Mouse (Mus musculus): ENCODE data around the gene Aldh3b2. TPM values are rescaled to one million over a fixed set of nuclear protein-coding genes. Genes with fewer than 3 reads are reported as not detected.
A peak's percentile ranks its signal among the peaks of the same experiment; 100 is the strongest.

The Aldh3b2 gene
- polyA plus RNA-seq, 1 experiment from 2014 or later, result 1.0 TPM

GRCm38 (mm10) chr19:3942986-3943735 lies 29.0 kb upstream of the Aldh3b2 start:
- no peak overlapping the region for H3K4me2 ChIP-seq (ENCODE audit: low read depth, low read length, severe bottlenecking)
- H3K9ac ChIP-seq (ENCODE audit: low read length), result no peak overlapping the region
- H3K27ac ChIP-seq (ENCODE audit: low read depth, low read length), result no peak overlapping the region
- WGBS, result 24% methylated on average over 27 of the region's 27 CpGs
- ATAC-seq (replicated peaks; ENCODE audit: low FRiP score), result no peak
- no peaks in the 10 kb centered on the region for H3K4me1 ChIP-seq (replicated peaks; ENCODE audit: control insufficient read depth, insufficient read depth, low read length)
- DNase-seq (ENCODE audit: low spot score), result no peak
- no peaks in the 10 kb centered on the region for H3K36me3 ChIP-seq (ENCODE audit: control insufficient read depth, insufficient read depth, low read length)
- H3K4me3 ChIP-seq (ENCODE audit: low read depth, low read length), result no peak overlapping the region
- H3K9me3 ChIP-seq (ENCODE audit: control insufficient read depth, low read length), result no peaks in the 10 kb centered on the region
- no peaks in the 10 kb centered on the region for H3K27me3 ChIP-seq (ENCODE audit: control insufficient read depth, insufficient read depth, low read length)

GRCm38 (mm10) chr19:3945872-3946564 lies 26.1 kb upstream of the Aldh3b2 start:
- DNase-seq (ENCODE audit: low spot score) (no peak), ATAC-seq (replicated peaks; ENCODE audit: low FRiP score) (no peak)
- no peak overlapping the region for H3K27ac ChIP-seq (ENCODE audit: low read depth, low read length)
- H3K9ac ChIP-seq (ENCODE audit: low read length), result no peak overlapping the region
- no peaks in the 10 kb centered on the region for H3K27me3 ChIP-seq (ENCODE audit: control insufficient read depth, insufficient read depth, low read length)
- H3K36me3 ChIP-seq (ENCODE audit: control insufficient read depth, insufficient read depth, low read length), result no peaks in the 10 kb centered on the region
- no peak overlapping the region for H3K4me2 ChIP-seq (ENCODE audit: low read depth, low read length, severe bottlenecking)
- no peaks in the 10 kb centered on the region for H3K9me3 ChIP-seq (ENCODE audit: control insufficient read depth, low read length)
- no peaks in the 10 kb centered on the region for H3K4me1 ChIP-seq (replicated peaks; ENCODE audit: control insufficient read depth, insufficient read depth, low read length)
- 41% methylated on average over 10 of the region's 10 CpGs for WGBS
- H3K4me3 ChIP-seq (ENCODE audit: low read depth, low read length), result no peak overlapping the region

GRCm38 (mm10) chr19:3946715-3947114 lies 25.4 kb upstream of the Aldh3b2 start:
- Histone ChIP-seq H3K27me3 (ENCODE audit: control insufficient read depth, insufficient read depth, low read length) (no peaks in the 10 kb centered on the region), H3K36me3 (ENCODE audit: control insufficient read depth, insufficient read depth, low read length) (no peaks in the 10 kb centered on the region), H3K27ac (ENCODE audit: low read depth, low read length) (no peak overlapping the region), H3K9ac (ENCODE audit: low read length) (no peak overlapping the region), H3K4me3 (ENCODE audit: low read depth, low read length) (no peak overlapping the region), H3K4me1 (replicated peaks; ENCODE audit: control insufficient read depth, insufficient read depth, low read length) (no peaks in the 10 kb centered on the region), H3K4me2 (ENCODE audit: low read depth, low read length, severe bottlenecking) (no peak overlapping the region), H3K9me3 (ENCODE audit: control insufficient read depth, low read length) (no peaks in the 10 kb centered on the region)
- 0 out of 2 replicates have a peak, but pooled peaks have one; percentile 27 for ATAC-seq (replicated peaks; ENCODE audit: low FRiP score)
- peak; percentile 79 for DNase-seq (ENCODE audit: low spot score)
- WGBS, result 19% methylated on average over 2 of the region's 2 CpGs

- no peak for ATAC-seq (replicated peaks; ENCODE audit: low FRiP score)
These were observed 24.3 kb upstream of the Aldh3b2 start for GRCm38 (mm10) chr19:3947813-3948212.

GRCm38 (mm10) chr19:3948546-3948945 lies 23.6 kb upstream of the Aldh3b2 start:
- DNase-seq (ENCODE audit: low spot score) (no peak), ATAC-seq (replicated peaks; ENCODE audit: low FRiP score) (no peak)
- Histone ChIP-seq H3K9ac (ENCODE audit: low read length) (no peak overlapping the region), H3K4me1 (replicated peaks; ENCODE audit: control insufficient read depth, insufficient read depth, low read length) (no peaks in the 10 kb centered on the region), H3K4me3 (ENCODE audit: low read depth, low read length) (no peak overlapping the region), H3K27me3 (ENCODE audit: control insufficient read depth, insufficient read depth, low read length) (no peaks in the 10 kb centered on the region), H3K36me3 (ENCODE audit: control insufficient read depth, insufficient read depth, low read length) (no peaks in the 10 kb centered on the region), H3K9me3 (ENCODE audit: control insufficient read depth, low read length) (no peaks in the 10 kb centered on the region), H3K4me2 (ENCODE audit: low read depth, low read length, severe bottlenecking) (no peak overlapping the region), H3K27ac (ENCODE audit: low read depth, low read length) (no peak overlapping the region)
- WGBS, result 70% methylated on average over 14 of the region's 14 CpGs

More at GRCm38 (mm10) chr19:3947813-3948212, 24.3 kb upstream of the Aldh3b2 start:
- Histone ChIP-seq H3K36me3 (ENCODE audit: control insufficient read depth, insufficient read depth, low read length) (no peaks in the 10 kb centered on the region), H3K27ac (ENCODE audit: low read depth, low read length) (no peak overlapping the region), H3K4me1 (replicated peaks; ENCODE audit: control insufficient read depth, insufficient read depth, low read length) (no peaks in the 10 kb centered on the region), H3K27me3 (ENCODE audit: control insufficient read depth, insufficient read depth, low read length) (no peaks in the 10 kb centered on the region), H3K9ac (ENCODE audit: low read length) (no peak overlapping the region), H3K9me3 (ENCODE audit: control insufficient read depth, low read length) (no peaks in the 10 kb centered on the region), H3K4me3 (ENCODE audit: low read depth, low read length) (no peak overlapping the region), H3K4me2 (ENCODE audit: low read depth, low read length, severe bottlenecking) (no peak overlapping the region)
- no peak for DNase-seq (ENCODE audit: low spot score)
- WGBS, result 77% methylated on average over 3 of the region's 3 CpGs

GRCm38 (mm10) chr19:3950331-3950730 lies 21.8 kb upstream of the Aldh3b2 start:
- no peak for DNase-seq (ENCODE audit: low spot score)

GRCm38 (mm10) chr19:3951461-3951860 lies 20.7 kb upstream of the Aldh3b2 start:
- ATAC-seq (replicated peaks; ENCODE audit: low FRiP score), result no peak
- no peak overlapping the region for H3K27ac ChIP-seq (ENCODE audit: low read depth, low read length)
- no peak overlapping the region for H3K9ac ChIP-seq (ENCODE audit: low read length)
- no peak overlapping the region for H3K4me3 ChIP-seq (ENCODE audit: low read depth, low read length)
- no peak for DNase-seq (ENCODE audit: low spot score)
- H3K4me2 ChIP-seq (ENCODE audit: low read depth, low read length, severe bottlenecking), result no peak overlapping the region
- no peaks in the 10 kb centered on the region for H3K9me3 ChIP-seq (ENCODE audit: control insufficient read depth, low read length)
- no peaks in the 10 kb centered on the region for H3K4me1 ChIP-seq (replicated peaks; ENCODE audit: control insufficient read depth, insufficient read depth, low read length)
- H3K27me3 ChIP-seq (ENCODE audit: control insufficient read depth, insufficient read depth, low read length), result no peaks in the 10 kb centered on the region
- no peaks in the 10 kb centered on the region for H3K36me3 ChIP-seq (ENCODE audit: control insufficient read depth, insufficient read depth, low read length)

More at GRCm38 (mm10) chr19:3950331-3950730, 21.8 kb upstream of the Aldh3b2 start:
- Histone ChIP-seq H3K9me3 (ENCODE audit: control insufficient read depth, low read length) (no peaks in the 10 kb centered on the region), H3K4me2 (ENCODE audit: low read depth, low read length, severe bottlenecking) (no peak overlapping the region), H3K9ac (ENCODE audit: low read length) (no peak overlapping the region; the same call in 1 of the 2 replicates), H3K4me1 (replicated peaks; ENCODE audit: control insufficient read depth, insufficient read depth, low read length) (no peaks in the 10 kb centered on the region), H3K27ac (ENCODE audit: low read depth, low read length) (no peak overlapping the region), H3K4me3 (ENCODE audit: low read depth, low read length) (no peak overlapping the region), H3K27me3 (ENCODE audit: control insufficient read depth, insufficient read depth, low read length) (no peaks in the 10 kb centered on the region), H3K36me3 (ENCODE audit: control insufficient read depth, insufficient read depth, low read length) (no peaks in the 10 kb centered on the region)
- no peak for ATAC-seq (replicated peaks; ENCODE audit: low FRiP score)
- WGBS, result 80% methylated on average over 3 of the region's 3 CpGs

- no peaks in the 10 kb centered on the region for H3K27me3 ChIP-seq (ENCODE audit: control insufficient read depth, insufficient read depth, low read length)
- WGBS, result 77% methylated on average over 1 of the region's 1 CpGs
- H3K9me3 ChIP-seq (ENCODE audit: control insufficient read depth, low read length), result no peaks in the 10 kb centered on the region
- no peak overlapping the region for H3K27ac ChIP-seq (ENCODE audit: low read depth, low read length)
- H3K36me3 ChIP-seq (ENCODE audit: control insufficient read depth, insufficient read depth, low read length), result no peaks in the 10 kb centered on the region
- H3K9ac ChIP-seq (ENCODE audit: low read length), result no peak overlapping the region
- ATAC-seq (replicated peaks; ENCODE audit: low FRiP score), result no peak
- no peak for DNase-seq (ENCODE audit: low spot score)
- H3K4me2 ChIP-seq (ENCODE audit: low read depth, low read length, severe bottlenecking), result no peak overlapping the region
- no peak overlapping the region for H3K4me3 ChIP-seq (ENCODE audit: low read depth, low read length)
- H3K4me1 ChIP-seq (replicated peaks; ENCODE audit: control insufficient read depth, insufficient read depth, low read length), result no peaks in the 10 kb centered on the region
These were observed 20.0 kb upstream of the Aldh3b2 start for GRCm38 (mm10) chr19:3952099-3952498.

Measured in forebrain, embryonic 11.5 days (tissue).